Mouse (Mus musculus) hindbrain, embryonic 12.5 days (tissue): ENCODE data around the gene Tmem63c. TPM values are rescaled to one million over a fixed set of nuclear protein-coding genes. Genes with fewer than 3 reads are reported as not detected.

Source experiments
- ATAC-seq: fragments of 200-750 bp; cut with Nextera tagmentation; 2 replicates; pipeline ENCODE4 v1.8.0; 2017; ENCODE audit warnings: moderate TSS enrichment; ENCODE audit not compliant: low FRiP score
- H3K27ac ChIP-seq: fragments of 300-500 bp; sonication (generic); 2 replicates; pipeline ENCODE4 v1.5.1; 2016; ENCODE audit warnings: mild to moderate bottlenecking
- H3K27me3 ChIP-seq: fragments of 300-500 bp; sonication (generic); 2 replicates; pipeline ENCODE4 v1.6.1; 2016; ENCODE audit warnings: mild to moderate bottlenecking
- H3K36me3 ChIP-seq: fragments of 300-500 bp; sonication (generic); 2 replicates; pipeline ENCODE4 v1.6.1; 2016; ENCODE audit warnings: mild to moderate bottlenecking
- H3K4me1 ChIP-seq: fragments of 300-500 bp; sonication (generic); 2 replicates; pipeline ENCODE4 v1.6.1; 2016
- H3K4me2 ChIP-seq: fragments of 300-500 bp; sonication (generic); replicated peaks from 2 replicates; pipeline ENCODE4 v1.6.1; 2016; ENCODE audit warnings: mild to moderate bottlenecking
- H3K4me3 ChIP-seq: fragments of 300-500 bp; sonication (generic); 2 replicates; pipeline ENCODE4 v1.5.1; 2016; ENCODE audit warnings: mild to moderate bottlenecking
- H3K9ac ChIP-seq: fragments of 300-500 bp; sonication (generic); 2 replicates; pipeline ENCODE4 v1.6.1; 2016; ENCODE audit warnings: mild to moderate bottlenecking, moderate library complexity
- H3K9me3 ChIP-seq: fragments of 300-500 bp; sonication (generic); replicated peaks from 2 replicates; pipeline ENCODE4 v1.6.1; 2016; ENCODE audit warnings: mild to moderate bottlenecking
- WGBS: fragments of 180-500 bp; shearing (Covaris S2); methylation state at CpG from one replicate; pipeline ENCODE4 v1.1.7; 2016; 5-methylcytosine and 5-hydroxymethylcytosine counted together
- polyA plus RNA-seq: library from polyadenylated mRNA; unstranded; fragments of >200 nt; fragmentation: Nextera tagmentation; extraction: Ambion mirVana; gene quantifications from 2 replicates; pipeline ENCODE4 v1.2.1, GENCODE M21; 2016

The Tmem63c gene
- polyA plus RNA-seq, 1 experiment from 2014 or later: 1.8 TPM

GRCm38 (mm10) chr12:87107357-87107977 lies 86.3 kb downstream of the Tmem63c start:
- Histone ChIP-seq H3K27me3 (peaks cover 15% of the 10 kb centered on the region), H3K4me2 (no peak overlapping the region), H3K4me3 (no peak overlapping the region), H3K36me3 (peaks cover 29% of the 10 kb centered on the region), H3K4me1 (peaks cover under 1% of the 10 kb centered on the region), H3K27ac (no peak overlapping the region), H3K9me3 (no peaks in the 10 kb centered on the region), H3K9ac (no peak overlapping the region)
- 47% methylated on average over 3 of the region's 3 CpGs for WGBS
- ATAC-seq: 0 out of 2 replicates have a peak, but pooled peaks have one; percentile 40

DNA sequence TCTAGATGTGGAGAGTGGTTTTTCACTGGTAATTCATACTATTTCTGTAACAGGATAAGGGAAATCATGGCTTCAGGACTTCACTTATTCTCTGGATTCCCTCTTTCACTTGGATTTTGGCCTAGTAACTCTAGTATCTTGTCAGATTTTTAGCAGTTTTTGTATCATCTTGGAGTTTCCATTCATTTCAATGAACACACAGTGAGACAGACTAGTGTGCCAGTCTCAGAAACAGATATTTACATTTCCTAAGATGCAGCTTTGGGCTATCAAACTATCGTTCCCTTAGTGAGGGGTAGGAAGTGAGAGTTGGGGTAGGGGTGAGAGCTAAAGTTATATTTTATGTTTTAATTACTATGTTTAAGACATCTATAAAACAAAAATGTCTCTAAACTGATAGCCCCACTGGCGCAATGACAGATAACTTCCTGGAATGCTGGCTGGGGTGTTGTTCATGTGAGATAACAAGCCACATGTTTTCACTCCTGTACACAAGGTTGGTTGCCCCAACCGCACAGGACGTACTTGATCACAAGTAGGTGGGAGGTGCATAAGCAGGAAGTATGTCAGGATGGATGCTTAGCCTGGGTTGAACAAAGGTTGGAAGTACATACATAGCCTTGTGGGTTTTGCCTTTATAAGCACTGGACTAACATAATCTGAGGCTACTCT lies 100.9 kb downstream of the Tmem63c start:
- WGBS: 97% methylated on average over 4 of the region's 4 CpGs
- no peak overlapping the region for H3K9ac ChIP-seq
- H3K27me3 ChIP-seq: no peaks in the 10 kb centered on the region
- peaks cover 50% of the 10 kb centered on the region for H3K36me3 ChIP-seq
- no peaks in the 10 kb centered on the region for H3K4me1 ChIP-seq
- H3K27ac ChIP-seq: no peak overlapping the region
- no peak overlapping the region for H3K4me3 ChIP-seq
- no peak for ATAC-seq
- H3K9me3 ChIP-seq: no peaks in the 10 kb centered on the region
- H3K4me2 ChIP-seq: no peak overlapping the region

GRCm38 (mm10) chr12:87127256-87127655 lies 106.1 kb downstream of the Tmem63c start:
- WGBS: 83% methylated on average over 4 of the region's 4 CpGs
- no peak for ATAC-seq
- Histone ChIP-seq H3K9ac (no peak overlapping the region), H3K4me2 (no peak overlapping the region), H3K27ac (no peak overlapping the region), H3K4me3 (no peak overlapping the region), H3K36me3 (peaks cover 55% of the 10 kb centered on the region), H3K4me1 (no peaks in the 10 kb centered on the region), H3K27me3 (no peaks in the 10 kb centered on the region), H3K9me3 (no peaks in the 10 kb centered on the region)

DNA sequence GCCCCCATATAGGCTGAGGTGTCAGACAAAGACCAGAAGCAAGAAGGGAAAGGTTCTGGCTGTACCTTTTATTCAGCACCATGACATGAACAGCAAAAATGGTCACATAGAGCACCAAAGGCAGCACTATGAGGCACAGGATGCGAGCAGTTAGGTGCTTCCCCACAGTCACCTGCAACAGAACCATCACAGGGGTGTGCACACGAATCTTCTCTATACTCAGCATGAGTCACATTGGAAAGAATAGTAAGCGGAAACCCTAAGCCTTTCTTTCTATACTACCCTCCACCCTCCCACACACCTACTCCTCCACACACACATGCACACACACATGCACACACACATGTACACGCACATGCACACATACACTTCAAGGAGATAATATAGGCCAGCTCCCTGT lies 109.1 kb downstream of the Tmem63c start:
- Histone ChIP-seq H3K27ac (no peak overlapping the region), H3K36me3 (peaks cover 41% of the 10 kb centered on the region; the same call in 1 of the 2 replicates), H3K27me3 (no peaks in the 10 kb centered on the region), H3K9me3 (no peaks in the 10 kb centered on the region), H3K4me3 (no peak overlapping the region), H3K4me2 (no peak overlapping the region), H3K9ac (no peak overlapping the region), H3K4me1 (no peaks in the 10 kb centered on the region)
- 89% methylated on average over 4 of the region's 4 CpGs for WGBS
- no peak for ATAC-seq

GRCm38 (mm10) chr12:87131181-87131580 lies 110.0 kb downstream of the Tmem63c start:
- Histone ChIP-seq H3K9me3 (no peaks in the 10 kb centered on the region), H3K27ac (no peak overlapping the region), H3K4me2 (no peak overlapping the region), H3K27me3 (no peaks in the 10 kb centered on the region), H3K9ac (no peak overlapping the region), H3K4me3 (no peak overlapping the region), H3K36me3 (peaks cover 43% of the 10 kb centered on the region; the same call in 1 of the 2 replicates), H3K4me1 (no peaks in the 10 kb centered on the region)
- 89% methylated on average over 2 of the region's 2 CpGs for WGBS
- ATAC-seq: no peak

DNA sequence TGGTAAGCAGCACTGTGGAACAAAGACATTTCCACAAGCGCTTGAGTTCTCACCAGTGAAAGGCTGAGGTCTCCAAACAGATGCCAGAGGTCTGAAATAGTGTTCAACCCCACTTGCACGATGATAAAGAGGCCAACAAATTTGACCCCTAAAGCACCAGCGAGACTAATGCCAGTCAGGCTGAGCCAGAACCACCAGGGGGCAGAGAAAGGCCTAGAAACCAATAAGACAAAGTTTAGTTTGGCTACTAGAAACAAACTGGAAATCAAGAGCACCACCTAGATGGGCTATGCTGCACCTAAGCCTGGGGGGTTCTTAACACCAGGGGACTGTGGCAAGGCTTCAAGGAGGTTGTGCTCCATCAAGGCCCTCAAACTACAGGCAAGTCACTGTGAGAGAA lies 110.5 kb downstream of the Tmem63c start:
- peaks cover 43% of the 10 kb centered on the region; the same call in 1 of the 2 replicates for H3K36me3 ChIP-seq
- no peak overlapping the region for H3K9ac ChIP-seq
- no peak for ATAC-seq

GRCm38 (mm10) chr12:87132210-87132609 lies 111.1 kb downstream of the Tmem63c start:
- Histone ChIP-seq H3K36me3 (peaks cover 39% of the 10 kb centered on the region; the same call in 1 of the 2 replicates), H3K9ac (no peak overlapping the region), H3K4me2 (no peak overlapping the region), H3K27me3 (no peaks in the 10 kb centered on the region), H3K4me3 (no peak overlapping the region), H3K9me3 (no peaks in the 10 kb centered on the region), H3K27ac (no peak overlapping the region), H3K4me1 (no peaks in the 10 kb centered on the region)
- ATAC-seq: no peak
- WGBS: 90% methylated on average over 6 of the region's 6 CpGs

More for the DNA sequence above, 110.5 kb downstream of the Tmem63c start:
- Histone ChIP-seq H3K27me3 (no peaks in the 10 kb centered on the region), H3K4me2 (no peak overlapping the region), H3K4me1 (no peaks in the 10 kb centered on the region), H3K4me3 (no peak overlapping the region), H3K9me3 (no peaks in the 10 kb centered on the region), H3K27ac (no peak overlapping the region)
- 73% methylated on average over 3 of the region's 3 CpGs for WGBS

GRCm38 (mm10) chr12:87132784-87133183 lies 111.6 kb downstream of the Tmem63c start:
- no peak overlapping the region for H3K4me3 ChIP-seq
- no peak overlapping the region for H3K27ac ChIP-seq
- H3K4me2 ChIP-seq: no peak overlapping the region
- H3K4me1 ChIP-seq: peaks cover 1% of the 10 kb centered on the region
- 93% methylated on average over 9 of the region's 9 CpGs for WGBS
- no peak for ATAC-seq
- H3K9ac ChIP-seq: no peak overlapping the region
- H3K36me3 ChIP-seq: peaks cover 34% of the 10 kb centered on the region; the same call in 1 of the 2 replicates
- no peaks in the 10 kb centered on the region for H3K27me3 ChIP-seq
- no peaks in the 10 kb centered on the region for H3K9me3 ChIP-seq

DNA sequence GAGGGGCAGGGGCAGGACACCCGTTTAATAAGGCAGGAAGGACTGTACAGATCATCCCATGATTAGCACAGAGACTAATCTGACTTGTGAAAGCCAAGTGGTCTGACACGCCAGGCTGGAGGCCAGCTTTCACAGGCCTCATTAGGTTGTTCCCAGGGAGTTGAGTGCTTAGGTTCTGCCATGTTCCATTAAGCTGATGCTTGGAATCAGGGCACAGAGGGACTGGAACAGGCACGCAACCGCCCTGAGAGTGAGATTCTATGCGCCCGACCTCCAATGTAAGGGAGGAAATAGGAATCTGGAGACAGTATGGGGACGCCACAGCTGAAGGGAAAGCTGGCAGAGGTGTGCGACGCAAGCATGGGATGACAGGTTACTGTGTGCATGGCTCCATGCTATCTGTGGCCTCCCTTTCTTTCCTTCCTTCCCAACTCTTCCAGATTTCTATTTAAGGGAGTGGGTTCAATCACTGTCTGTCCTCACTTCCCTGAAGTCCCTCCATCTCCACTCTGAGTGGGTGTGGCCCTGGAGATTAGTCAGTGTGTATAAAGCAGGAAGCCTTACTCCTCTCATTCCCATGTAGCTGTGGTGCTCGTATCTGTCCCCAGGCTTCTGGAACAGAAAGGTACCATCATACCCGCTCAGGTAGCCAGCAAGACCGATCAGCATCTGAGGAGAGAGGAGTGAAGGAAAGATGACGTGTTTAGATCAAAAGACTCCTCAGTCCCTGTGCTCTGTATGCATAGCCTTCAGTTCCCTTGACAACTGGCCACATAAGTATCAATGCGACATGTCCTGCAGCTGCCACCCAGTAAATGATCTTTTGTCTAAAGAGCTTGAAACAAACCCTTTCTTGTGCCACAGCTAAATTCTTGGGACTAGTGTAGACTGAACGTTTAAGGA lies 116.5 kb downstream of the Tmem63c start:
- Histone ChIP-seq H3K4me2 (no peak overlapping the region), H3K27me3 (no peaks in the 10 kb centered on the region), H3K4me3 (no peak overlapping the region), H3K4me1 (peaks cover 7% of the 10 kb centered on the region), H3K9ac (no peak overlapping the region), H3K9me3 (no peaks in the 10 kb centered on the region), H3K27ac (peak overlapping the region; percentile 79), H3K36me3 (peaks cover 12% of the 10 kb centered on the region; the same call in 1 of the 2 replicates)
- ATAC-seq: peak; percentile 87
- WGBS: 57% methylated on average over 15 of the region's 15 CpGs

DNA sequence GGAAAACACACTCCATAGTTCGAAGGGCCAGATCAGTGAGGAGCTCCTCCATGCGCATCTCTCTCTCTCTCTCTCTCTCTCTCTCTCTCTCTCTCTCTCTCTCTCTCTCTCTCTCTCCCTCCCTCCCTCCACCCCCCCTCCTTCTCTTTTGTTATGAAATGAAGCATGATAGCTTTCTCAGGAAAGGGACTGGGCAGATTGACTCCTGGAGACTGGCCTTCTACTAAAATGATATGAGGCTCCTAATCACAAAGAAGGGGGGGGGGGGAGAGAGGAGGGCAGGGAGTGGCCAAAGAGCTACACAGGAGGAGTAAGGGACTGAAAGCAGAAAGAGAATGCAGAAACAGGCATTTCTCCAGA lies 117.2 kb downstream of the Tmem63c start:
- Histone ChIP-seq H3K36me3 (peaks cover 11% of the 10 kb centered on the region; the same call in 1 of the 2 replicates), H3K27ac (peak overlapping the region; percentile 79), H3K27me3 (no peaks in the 10 kb centered on the region), H3K4me1 (peaks cover 7% of the 10 kb centered on the region), H3K9ac (no peak overlapping the region), H3K4me3 (no peak overlapping the region), H3K4me2 (no peak overlapping the region), H3K9me3 (no peaks in the 10 kb centered on the region)
- 46% methylated on average over 2 of the region's 2 CpGs for WGBS
- peak; percentile 76 for ATAC-seq

GRCm38 (mm10) chr12:87138768-87139167 lies 117.6 kb downstream of the Tmem63c start:
- 0 out of 2 replicates have a peak, but pooled peaks have one; percentile 11 for ATAC-seq
- no peak overlapping the region for H3K9ac ChIP-seq
- no peak overlapping the region for H3K4me3 ChIP-seq
- H3K4me2 ChIP-seq: no peak overlapping the region
- peaks cover 8% of the 10 kb centered on the region; the same call in 1 of the 2 replicates for H3K36me3 ChIP-seq
- H3K27me3 ChIP-seq: no peaks in the 10 kb centered on the region
- WGBS: 50% methylated on average over 2 of the region's 2 CpGs
- peak overlapping the region; percentile 64 for H3K27ac ChIP-seq
- H3K4me1 ChIP-seq: peaks cover 7% of the 10 kb centered on the region
- H3K9me3 ChIP-seq: no peaks in the 10 kb centered on the region
